Mouse (Mus musculus): ENCODE measurements at regions not wholly inside any gene's neighbourhood (a gene's known extent, or its start where the extent isn't known, plus 50 kb on each side); places are given as distances from the start of the nearest gene placed in this dataset.

DNA sequence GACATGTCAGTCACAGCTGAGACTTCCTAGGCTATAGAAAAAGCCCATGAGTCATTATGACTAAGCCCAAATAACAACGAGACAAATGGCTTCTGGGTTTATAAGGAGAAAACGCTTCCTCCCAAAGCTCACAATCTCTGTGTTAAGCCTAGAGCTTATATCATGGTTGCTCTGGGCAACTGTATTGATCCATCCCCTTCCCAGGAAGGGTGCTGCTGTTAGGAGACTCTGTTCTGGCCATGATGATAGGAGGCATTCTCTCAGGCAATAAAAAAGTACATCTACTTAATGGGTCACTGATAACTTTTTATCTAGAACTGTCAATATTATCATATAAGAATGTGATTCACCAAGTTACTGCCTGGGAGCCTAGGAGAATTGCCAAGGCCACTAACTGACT is 103.0 kb upstream of the Nphp3 start:
- no peaks in the 10 kb centered on the region for H3K27me3 ChIP-seq (replicated peaks; ENCODE audit: control insufficient read depth, insufficient read depth, low read length)
- WGBS = 74% methylated on average over 2 of the region's 2 CpGs
- H3K9ac ChIP-seq (replicated peaks; ENCODE audit: low read depth, low read length) = no peak overlapping the region

DNA sequence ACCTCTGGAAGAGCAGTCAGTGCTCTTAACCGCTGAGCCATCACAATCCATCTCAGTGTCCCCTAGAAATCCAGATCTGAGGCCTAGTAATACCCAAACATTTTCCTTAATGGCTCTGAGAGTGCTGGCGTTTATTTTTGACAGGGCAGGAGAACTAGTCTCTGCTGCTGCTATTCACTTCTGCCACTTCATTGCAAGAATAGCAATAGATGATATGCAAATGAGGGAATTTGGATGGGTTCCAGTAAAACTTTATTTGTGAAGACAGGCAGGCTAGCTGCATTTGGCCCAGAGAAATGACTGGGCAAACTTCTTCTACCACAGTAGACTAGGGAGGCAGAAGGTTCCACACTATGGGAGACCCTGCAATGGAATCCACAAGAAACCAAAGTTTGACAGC is 91.0 kb upstream of the Nphp3 start:
- 42% methylated on average over 2 of the region's 2 CpGs for WGBS
- ATAC-seq = no peak
- no peak overlapping the region for H3K27ac ChIP-seq (ENCODE audit: low read length)
- H3K4me3 ChIP-seq (replicated peaks; ENCODE audit: low read length) = no peak overlapping the region
- no peaks in the 10 kb centered on the region for H3K36me3 ChIP-seq (ENCODE audit: control insufficient read depth, insufficient read depth)
- no peaks in the 10 kb centered on the region for H3K9me3 ChIP-seq (ENCODE audit: control insufficient read depth, low read length)
- no peaks in the 10 kb centered on the region for H3K27me3 ChIP-seq (replicated peaks; ENCODE audit: control insufficient read depth, insufficient read depth, low read length)
- H3K4me2 ChIP-seq (ENCODE audit: low read length) = no peak overlapping the region
- no peak overlapping the region for H3K9ac ChIP-seq (replicated peaks; ENCODE audit: low read depth, low read length)
- H3K4me1 ChIP-seq (replicated peaks; ENCODE audit: control insufficient read depth, insufficient read depth, low read length) = no peaks in the 10 kb centered on the region

More for the DNA sequence above, 103.0 kb upstream of the Nphp3 start:
- Histone ChIP-seq H3K4me1 (replicated peaks; ENCODE audit: control insufficient read depth, insufficient read depth, low read length) (no peaks in the 10 kb centered on the region), H3K9me3 (ENCODE audit: control insufficient read depth, low read length) (no peaks in the 10 kb centered on the region), H3K36me3 (ENCODE audit: control insufficient read depth, insufficient read depth) (no peaks in the 10 kb centered on the region), H3K27ac (ENCODE audit: low read length) (no peak overlapping the region), H3K4me2 (ENCODE audit: low read length) (no peak overlapping the region), H3K4me3 (replicated peaks; ENCODE audit: low read length) (no peak overlapping the region)
- no peak for ATAC-seq

DNA sequence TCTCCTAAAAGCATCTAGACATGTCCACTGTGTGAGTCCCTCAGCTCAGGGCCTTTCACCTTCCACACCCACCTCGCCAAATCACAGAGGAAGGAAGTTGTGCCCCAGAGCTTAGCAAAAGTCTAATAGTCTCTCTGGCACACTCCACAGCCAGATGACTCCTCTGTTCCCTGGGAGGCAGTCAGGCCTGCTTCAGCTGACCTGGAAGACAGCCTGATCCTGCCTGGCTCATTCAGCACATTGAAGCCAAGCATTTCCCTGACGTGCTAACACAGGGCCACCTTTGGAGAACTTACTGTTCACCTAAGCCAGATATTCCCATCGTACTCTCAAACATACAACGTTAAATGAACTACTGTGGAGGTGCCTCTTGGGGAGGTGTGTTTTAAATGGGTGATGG is 87.2 kb upstream of the Nphp3 start:
- Histone ChIP-seq H3K36me3 (ENCODE audit: control insufficient read depth, insufficient read depth) (no peaks in the 10 kb centered on the region), H3K4me2 (ENCODE audit: low read length) (no peak overlapping the region), H3K9me3 (ENCODE audit: control insufficient read depth, low read length) (0 out of 2 replicates have a peak, but pooled peaks cover 3% of the 10 kb centered on the region), H3K4me1 (replicated peaks; ENCODE audit: control insufficient read depth, insufficient read depth, low read length) (no peaks in the 10 kb centered on the region; the same call in 1 of the 2 replicates), H3K27ac (ENCODE audit: low read length) (no peak overlapping the region), H3K4me3 (replicated peaks; ENCODE audit: low read length) (no peak overlapping the region), H3K9ac (replicated peaks; ENCODE audit: low read depth, low read length) (no peak overlapping the region), H3K27me3 (replicated peaks; ENCODE audit: control insufficient read depth, insufficient read depth, low read length) (no peaks in the 10 kb centered on the region)
- no peak for ATAC-seq
- WGBS = 80% methylated on average over 4 of the region's 4 CpGs

DNA sequence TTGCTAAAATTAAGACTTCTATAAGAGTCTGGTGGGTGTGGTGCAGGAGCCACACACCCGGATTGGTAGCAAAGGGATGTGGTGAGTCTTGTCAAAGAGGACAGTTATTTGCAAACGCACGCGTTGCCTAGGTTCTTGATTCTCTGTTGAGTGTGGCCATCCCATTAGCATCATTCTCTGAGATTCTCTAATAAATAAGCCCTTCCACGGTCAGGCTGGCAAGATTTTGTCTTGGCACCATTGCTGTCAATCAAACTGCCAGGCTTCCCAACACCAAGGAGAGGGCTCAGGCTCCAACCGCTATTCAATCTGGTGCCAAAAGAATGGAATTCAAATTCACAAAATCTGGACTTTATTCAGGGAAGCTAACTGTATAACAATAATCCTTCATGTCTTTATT is 84.6 kb upstream of the Nphp3 start:
- Histone ChIP-seq H3K9me3 (ENCODE audit: control insufficient read depth, low read length) (0 out of 2 replicates have a peak, but pooled peaks cover 3% of the 10 kb centered on the region), H3K9ac (replicated peaks; ENCODE audit: low read depth, low read length) (no peak overlapping the region), H3K27ac (ENCODE audit: low read length) (no peak overlapping the region), H3K27me3 (replicated peaks; ENCODE audit: control insufficient read depth, insufficient read depth, low read length) (no peaks in the 10 kb centered on the region), H3K4me2 (ENCODE audit: low read length) (no peak overlapping the region), H3K4me3 (replicated peaks; ENCODE audit: low read length) (no peak overlapping the region), H3K4me1 (replicated peaks; ENCODE audit: control insufficient read depth, insufficient read depth, low read length) (no peaks in the 10 kb centered on the region; the same call in 1 of the 2 replicates), H3K36me3 (ENCODE audit: control insufficient read depth, insufficient read depth) (no peaks in the 10 kb centered on the region)
- 69% methylated on average over 6 of the region's 6 CpGs for WGBS
- ATAC-seq = no peak

DNA sequence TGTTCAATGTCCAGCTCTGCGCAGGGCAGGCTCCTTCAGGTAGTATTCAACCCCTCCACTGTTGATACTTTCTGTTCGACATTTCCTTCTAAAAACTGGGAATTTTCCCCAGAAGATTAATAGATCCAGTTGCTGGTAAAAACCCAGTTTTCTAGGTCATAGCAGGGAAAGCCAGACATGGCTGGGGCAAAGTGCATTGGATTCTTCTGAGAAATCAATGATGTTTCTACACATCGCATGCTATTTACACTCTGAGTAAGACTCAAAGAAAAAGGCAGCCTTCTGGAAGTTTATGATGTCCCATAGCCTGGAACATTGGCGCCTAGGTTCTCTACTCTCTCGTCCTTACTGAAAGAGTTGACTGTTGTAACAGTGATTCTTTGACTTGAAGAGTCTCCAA is 80.0 kb upstream of the Nphp3 start:
- H3K9me3 ChIP-seq (ENCODE audit: control insufficient read depth, low read length) = no peaks in the 10 kb centered on the region
- H3K4me2 ChIP-seq (ENCODE audit: low read length) = no peak overlapping the region
- no peak overlapping the region for H3K9ac ChIP-seq (replicated peaks; ENCODE audit: low read depth, low read length)
- no peaks in the 10 kb centered on the region for H3K36me3 ChIP-seq (ENCODE audit: control insufficient read depth, insufficient read depth)
- H3K4me1 ChIP-seq (replicated peaks; ENCODE audit: control insufficient read depth, insufficient read depth, low read length) = no peaks in the 10 kb centered on the region; the same call in 1 of the 2 replicates
- H3K27ac ChIP-seq (ENCODE audit: low read length) = no peak overlapping the region
- no peak overlapping the region for H3K4me3 ChIP-seq (replicated peaks; ENCODE audit: low read length)
- 96% methylated on average over 5 of the region's 5 CpGs for WGBS
- no peaks in the 10 kb centered on the region for H3K27me3 ChIP-seq (replicated peaks; ENCODE audit: control insufficient read depth, insufficient read depth, low read length)
- ATAC-seq = no peak

DNA sequence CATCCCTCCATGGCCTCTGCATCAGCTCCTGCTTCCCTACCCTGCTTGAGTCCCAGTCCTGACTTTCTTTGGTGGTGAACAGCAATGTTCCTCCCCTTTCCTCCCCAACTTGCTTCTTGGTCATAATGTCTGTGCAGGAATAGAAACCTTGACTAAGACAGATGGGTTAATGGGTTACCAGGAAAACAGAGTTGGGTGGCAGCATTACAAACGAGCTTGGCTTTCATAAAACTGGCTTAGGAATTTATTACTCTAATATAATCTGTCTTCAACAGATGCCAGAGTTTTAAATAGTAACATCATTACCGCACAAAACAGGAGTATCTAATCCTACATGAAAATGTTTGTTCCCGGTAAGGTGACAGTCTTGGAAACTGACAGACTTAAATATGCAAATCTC is 77.7 kb upstream of the Nphp3 start:
- no peak overlapping the region for H3K9ac ChIP-seq (replicated peaks; ENCODE audit: low read depth, low read length)
- no peaks in the 10 kb centered on the region for H3K36me3 ChIP-seq (ENCODE audit: control insufficient read depth, insufficient read depth)
- H3K9me3 ChIP-seq (ENCODE audit: control insufficient read depth, low read length) = no peaks in the 10 kb centered on the region
- H3K27me3 ChIP-seq (replicated peaks; ENCODE audit: control insufficient read depth, insufficient read depth, low read length) = no peaks in the 10 kb centered on the region
- no peak overlapping the region for H3K27ac ChIP-seq (ENCODE audit: low read length)
- 0 out of 2 replicates have a peak, but pooled peaks have one; percentile 28 for ATAC-seq
- no peaks in the 10 kb centered on the region for H3K4me1 ChIP-seq (replicated peaks; ENCODE audit: control insufficient read depth, insufficient read depth, low read length)
- WGBS = 50% methylated on average over 3 of the region's 3 CpGs
- H3K4me3 ChIP-seq (replicated peaks; ENCODE audit: low read length) = no peak overlapping the region
- no peak overlapping the region for H3K4me2 ChIP-seq (ENCODE audit: low read length)

DNA sequence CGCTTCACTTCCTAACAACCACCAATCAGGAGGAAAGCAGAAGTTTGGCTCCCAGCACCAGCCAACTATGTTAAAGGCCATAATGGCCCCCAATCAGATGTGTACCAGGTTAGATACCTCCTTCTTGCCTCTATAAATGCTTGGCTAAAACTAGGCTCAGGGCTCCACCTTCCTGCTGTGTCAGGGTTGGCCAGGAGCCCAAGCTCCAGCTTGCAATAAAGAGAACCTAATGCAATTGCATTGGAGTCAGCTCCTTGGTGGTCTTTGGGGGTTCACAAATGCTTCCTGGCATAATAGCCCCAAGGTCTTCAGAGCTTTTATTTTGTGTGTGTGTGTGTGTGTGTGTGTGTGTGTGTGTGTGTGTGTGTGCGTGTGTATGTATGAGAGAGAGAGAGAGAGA is 76.9 kb upstream of the Nphp3 start:
- Histone ChIP-seq H3K27me3 (replicated peaks; ENCODE audit: control insufficient read depth, insufficient read depth, low read length) (no peaks in the 10 kb centered on the region), H3K4me2 (ENCODE audit: low read length) (no peak overlapping the region), H3K27ac (ENCODE audit: low read length) (no peak overlapping the region), H3K9me3 (ENCODE audit: control insufficient read depth, low read length) (no peaks in the 10 kb centered on the region), H3K4me3 (replicated peaks; ENCODE audit: low read length) (no peak overlapping the region), H3K9ac (replicated peaks; ENCODE audit: low read depth, low read length) (no peak overlapping the region), H3K36me3 (ENCODE audit: control insufficient read depth, insufficient read depth) (no peaks in the 10 kb centered on the region), H3K4me1 (replicated peaks; ENCODE audit: control insufficient read depth, insufficient read depth, low read length) (no peaks in the 10 kb centered on the region)
- 67% methylated on average over 2 of the region's 2 CpGs for WGBS
- ATAC-seq = no peak

DNA sequence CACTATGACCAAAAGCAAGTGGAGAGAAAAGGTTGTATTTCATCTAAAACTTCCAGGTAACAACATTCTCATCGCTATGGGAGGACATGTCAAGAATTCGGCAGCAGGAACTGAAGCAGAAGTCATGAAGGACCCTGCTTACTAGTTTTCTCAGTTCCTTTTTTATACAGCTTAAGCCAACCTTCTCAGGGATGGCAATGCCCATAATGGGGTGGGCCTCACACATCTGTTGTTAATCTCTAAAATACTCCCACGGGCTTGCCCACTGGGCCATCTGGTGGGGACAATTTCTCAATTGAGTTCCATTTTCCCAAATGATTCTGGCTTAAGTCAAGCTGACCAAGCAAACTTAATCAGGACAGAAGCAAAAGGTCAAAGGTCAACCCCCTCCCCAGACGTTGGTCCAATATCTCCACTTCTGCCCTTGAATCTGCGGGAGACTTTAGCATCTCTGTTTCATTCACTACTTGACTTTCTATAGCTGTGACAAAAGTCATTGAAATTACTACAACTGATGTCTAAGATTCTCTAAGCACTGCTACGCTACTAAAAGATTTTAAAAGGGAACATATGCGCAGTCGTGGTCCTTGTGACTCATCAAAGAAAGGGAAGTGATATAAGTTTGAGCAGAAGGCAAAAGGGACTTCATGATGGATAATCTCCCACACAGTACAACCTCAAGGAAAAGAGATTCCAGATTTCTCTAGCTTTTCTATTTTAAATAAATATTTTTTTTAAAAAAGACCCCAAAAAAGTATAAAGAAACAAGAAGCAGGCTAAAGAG is 73.4 kb upstream of the Nphp3 start:
- 64% methylated on average over 8 of the region's 8 CpGs for WGBS
- ATAC-seq = no peak
- no peaks in the 10 kb centered on the region for H3K27me3 ChIP-seq (replicated peaks; ENCODE audit: control insufficient read depth, insufficient read depth, low read length)

DNA sequence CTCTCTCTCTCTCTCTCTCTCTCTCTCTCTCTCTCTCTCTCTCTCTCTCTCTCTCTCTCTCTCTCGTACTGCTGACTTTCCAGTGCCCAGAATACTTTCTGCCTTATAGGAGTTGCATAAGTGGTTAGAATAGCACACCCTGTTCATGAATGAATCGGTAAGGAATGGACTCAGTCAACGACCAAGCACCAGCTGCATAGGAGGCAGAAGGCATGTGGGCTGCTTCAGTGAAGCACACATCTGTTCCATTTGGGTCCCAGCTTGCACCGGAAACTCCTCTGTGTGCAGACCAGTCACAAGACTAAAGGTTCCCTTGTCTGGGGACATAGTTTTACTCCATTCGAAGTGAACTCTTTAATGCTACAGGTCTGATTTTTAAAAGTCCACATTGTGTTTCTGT is 64.3 kb upstream of the Nphp3 start:
- H3K4me3 ChIP-seq (replicated peaks; ENCODE audit: low read length) = no peak overlapping the region
- WGBS = 81% methylated on average over 5 of the region's 5 CpGs
- no peaks in the 10 kb centered on the region for H3K27me3 ChIP-seq (replicated peaks; ENCODE audit: control insufficient read depth, insufficient read depth, low read length)
- H3K9me3 ChIP-seq (ENCODE audit: control insufficient read depth, low read length) = no peaks in the 10 kb centered on the region
- H3K4me1 ChIP-seq (replicated peaks; ENCODE audit: control insufficient read depth, insufficient read depth, low read length) = no peaks in the 10 kb centered on the region
- no peak overlapping the region for H3K4me2 ChIP-seq (ENCODE audit: low read length)
- H3K36me3 ChIP-seq (ENCODE audit: control insufficient read depth, insufficient read depth) = no peaks in the 10 kb centered on the region
- no peak overlapping the region for H3K27ac ChIP-seq (ENCODE audit: low read length)
- H3K9ac ChIP-seq (replicated peaks; ENCODE audit: low read depth, low read length) = no peak overlapping the region
- no peak for ATAC-seq

More for the DNA sequence above, 73.4 kb upstream of the Nphp3 start:
- no peaks in the 10 kb centered on the region for H3K4me1 ChIP-seq (replicated peaks; ENCODE audit: control insufficient read depth, insufficient read depth, low read length)
- no peak overlapping the region for H3K4me3 ChIP-seq (replicated peaks; ENCODE audit: low read length)
- no peaks in the 10 kb centered on the region for H3K36me3 ChIP-seq (ENCODE audit: control insufficient read depth, insufficient read depth)
- no peak overlapping the region for H3K4me2 ChIP-seq (ENCODE audit: low read length)
- no peaks in the 10 kb centered on the region for H3K9me3 ChIP-seq (ENCODE audit: control insufficient read depth, low read length)
- no peak overlapping the region for H3K9ac ChIP-seq (replicated peaks; ENCODE audit: low read depth, low read length)
- no peak overlapping the region for H3K27ac ChIP-seq (ENCODE audit: low read length)

Data from forebrain, embryonic 16.5 days (tissue).